Mouse (Mus musculus): ENCODE data around the gene Efemp2.
A peak's percentile ranks its signal among the peaks of the same experiment; 100 is the strongest.
"Not testable (repeated sequence)": the region's sequence is repeated elsewhere in the genome, so short reads cannot be mapped to it uniquely, and the experiment has no call there.

Efemp2 gene

GRCm38 (mm10) chr19:5477668-5478300, 4.0 kb downstream of the Efemp2 start:
- no peak for DNase-seq (ENCODE audit: low spot score)

- no peak for DNase-seq (ENCODE audit: low spot score)
Observed at GRCm38 (mm10) chr19:5480016-5480415, 6.3 kb downstream of the Efemp2 start.

GRCm38 (mm10) chr19:5481398-5481797, 7.6 kb downstream of the Efemp2 start:
- DNase-seq (ENCODE audit: low spot score), result no peak

GRCm38 (mm10) chr19:5483386-5484359, 9.9 kb downstream of the Efemp2 start:
- DNase-seq (ENCODE audit: low spot score), result no peak

- DNase-seq (ENCODE audit: low spot score), result no peak
Observed at GRCm38 (mm10) chr19:5484496-5484895, 10.7 kb downstream of the Efemp2 start.

- DNase-seq (ENCODE audit: low spot score), result no peak
Observed at GRCm38 (mm10) chr19:5485371-5485770, 11.6 kb downstream of the Efemp2 start.

GRCm38 (mm10) chr19:5485821-5486220, 12.1 kb downstream of the Efemp2 start:
- no peak for DNase-seq (ENCODE audit: low spot score)

GRCm38 (mm10) chr19:5486286-5486685, 12.5 kb downstream of the Efemp2 start:
- no peak for DNase-seq (ENCODE audit: low spot score)

GRCm38 (mm10) chr19:5486771-5487170, 13.0 kb downstream of the Efemp2 start:
- DNase-seq (ENCODE audit: low spot score), result no peak

GRCm38 (mm10) chr19:5487768-5488550, 14.2 kb downstream of the Efemp2 start, which contains the start of gene Mus81:
Mus81 (minus strand) TSS chr19:5488402.
- DNase-seq (ENCODE audit: low spot score), result peak; percentile 95

GRCm38 (mm10) chr19:5488878-5489571, 15.3 kb downstream of the Efemp2 start:
- DNase-seq (ENCODE audit: low spot score), result peak; percentile 96

- not testable (repeated sequence) for DNase-seq (ENCODE audit: low spot score)
Observed at GRCm38 (mm10) chr19:5489721-5490120, 16.0 kb downstream of the Efemp2 start.

- peak; percentile 96 for DNase-seq (ENCODE audit: low spot score)
Observed at GRCm38 (mm10) chr19:5490313-5490897, 16.7 kb downstream of the Efemp2 start, which contains the start of gene Cfl1. Cfl1 (plus strand) TSS chr19:5490455.

- DNase-seq (ENCODE audit: low spot score), result peak; percentile 87
Observed at GRCm38 (mm10) chr19:5490898-5491708, 17.3 kb downstream of the Efemp2 start.

GRCm38 (mm10) chr19:5492641-5493040, 18.9 kb downstream of the Efemp2 start:
- no peak for DNase-seq (ENCODE audit: low spot score)

- not testable (repeated sequence) for DNase-seq (ENCODE audit: low spot score)
Observed at GRCm38 (mm10) chr19:5493301-5493721, 19.6 kb downstream of the Efemp2 start.

- no peak for DNase-seq (ENCODE audit: low spot score)
Observed at GRCm38 (mm10) chr19:5494314-5494713, 20.6 kb downstream of the Efemp2 start.

- no peak for DNase-seq (ENCODE audit: low spot score)
Observed at GRCm38 (mm10) chr19:5495353-5496051, 21.7 kb downstream of the Efemp2 start.

- DNase-seq (ENCODE audit: low spot score), result no peak
Observed at GRCm38 (mm10) chr19:5496052-5496370, 22.3 kb downstream of the Efemp2 start.
